Mouse (Mus musculus): Measurements from ENCODE around the gene Itk. TPM values are rescaled to one million over a fixed set of nuclear protein-coding genes. Genes with fewer than 3 reads are reported as not detected.

Itk gene
- polyA plus RNA-seq, 1 experiment from 2014 or later, result 0.17 TPM

DNA sequence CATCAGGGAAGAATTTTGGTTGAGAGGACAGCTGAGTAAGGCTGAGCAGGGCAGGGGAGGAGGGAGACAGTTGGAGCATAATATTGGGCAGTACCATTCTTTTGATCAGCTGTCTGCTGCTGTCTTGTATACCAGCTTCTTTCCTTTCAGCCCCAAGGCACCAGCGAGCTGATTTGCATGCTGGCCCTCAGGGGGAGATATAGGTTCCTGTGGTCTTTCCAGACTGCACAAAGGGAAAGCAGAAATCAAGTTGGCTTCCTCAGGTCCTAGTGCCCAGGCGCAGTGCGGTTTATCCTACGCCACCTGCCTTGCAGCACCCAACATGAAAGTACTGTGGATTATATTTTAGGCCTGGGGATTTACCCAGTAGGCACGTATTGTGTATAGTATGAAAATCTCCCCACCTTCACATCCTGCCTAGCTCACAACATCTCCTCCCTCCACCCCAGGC is 9.6 kb upstream of the Itk start:
- no peaks in the 10 kb centered on the region for H3K79me2 ChIP-seq (ENCODE audit: inconsistent target)
- no peaks in the 10 kb centered on the region for H3K36me3 ChIP-seq (ENCODE audit: inconsistent target)
- WGBS (ENCODE audit: missing documents), result 32% methylated on average over 5 of the region's 5 CpGs
- no peak overlapping the region for H3K4me3 ChIP-seq (ENCODE audit: inconsistent target)
- H3K27ac ChIP-seq, result no peak overlapping the region

DNA sequence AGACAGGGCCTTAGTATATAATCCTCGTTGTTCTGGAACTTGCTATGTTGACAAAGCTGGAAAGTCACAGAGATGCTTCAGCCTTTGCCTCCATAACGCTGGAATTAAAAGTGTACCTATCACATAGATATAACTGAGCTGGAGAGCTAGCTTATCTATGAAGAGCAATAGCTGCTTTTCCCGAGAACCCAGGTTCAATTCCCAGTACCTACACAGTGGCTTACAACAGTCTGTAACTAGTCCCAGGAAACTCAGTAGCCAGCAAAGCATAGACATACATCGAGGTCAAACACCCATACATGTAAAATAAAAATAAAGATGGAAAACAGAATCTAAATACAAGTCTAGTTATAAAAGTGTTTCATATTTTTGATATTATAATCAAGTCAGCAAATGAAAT is 9.2 kb upstream of the Itk start:
- Histone ChIP-seq H3K36me3 (ENCODE audit: inconsistent target) (no peaks in the 10 kb centered on the region), H3K4me3 (ENCODE audit: inconsistent target) (no peak overlapping the region), H3K27ac (no peak overlapping the region), H3K79me2 (ENCODE audit: inconsistent target) (no peaks in the 10 kb centered on the region)
- 84% methylated on average over 4 of the region's 4 CpGs for WGBS (ENCODE audit: missing documents)

DNA sequence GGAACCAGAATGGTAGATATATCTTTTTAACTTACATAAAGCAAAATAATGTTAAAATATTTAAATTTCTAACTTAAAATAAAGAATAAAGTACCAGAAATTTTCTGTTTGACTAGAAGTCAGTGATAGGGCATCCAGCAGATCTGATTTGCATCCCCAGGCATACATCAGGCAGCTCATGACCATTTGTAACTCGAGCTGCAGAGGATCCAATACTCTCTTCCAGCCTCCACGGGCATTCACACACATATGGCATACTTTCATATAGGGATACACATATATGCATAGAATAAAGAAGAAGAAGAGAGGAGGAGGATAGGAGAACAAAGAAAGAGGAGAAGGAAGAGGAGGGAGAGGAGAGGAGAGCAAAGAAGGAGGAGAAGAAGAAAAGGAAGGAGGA is 8.6 kb upstream of the Itk start:
- WGBS (ENCODE audit: missing documents), result 56% methylated on average over 1 of the region's 2 CpGs

DNA sequence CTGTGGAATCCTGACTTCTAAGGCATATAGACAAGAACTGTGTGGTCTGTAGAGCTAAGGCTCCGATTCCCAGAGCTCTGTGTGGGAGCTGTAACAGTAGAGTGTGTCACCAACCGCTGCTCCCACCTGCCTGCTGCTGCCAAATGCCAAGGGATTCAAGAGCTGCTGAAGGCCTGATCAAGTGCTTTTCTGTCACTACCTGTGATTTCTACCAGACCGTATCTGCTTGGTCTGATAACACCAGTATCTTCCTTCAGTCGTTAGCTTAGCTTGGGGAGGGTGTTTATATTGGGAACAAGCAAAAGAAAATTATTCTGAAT is 7.5 kb upstream of the Itk start:
- Histone ChIP-seq H3K4me3 (ENCODE audit: inconsistent target) (no peak overlapping the region), H3K36me3 (ENCODE audit: inconsistent target) (no peaks in the 10 kb centered on the region), H3K27ac (no peak overlapping the region), H3K79me2 (ENCODE audit: inconsistent target) (no peaks in the 10 kb centered on the region)
- WGBS (ENCODE audit: missing documents), result 95% methylated on average over 4 of the region's 4 CpGs

More for the DNA sequence above, 8.6 kb upstream of the Itk start:
- Histone ChIP-seq H3K27ac (no peak overlapping the region), H3K36me3 (ENCODE audit: inconsistent target) (no peaks in the 10 kb centered on the region), H3K79me2 (ENCODE audit: inconsistent target) (no peaks in the 10 kb centered on the region), H3K4me3 (ENCODE audit: inconsistent target) (no peak overlapping the region)

DNA sequence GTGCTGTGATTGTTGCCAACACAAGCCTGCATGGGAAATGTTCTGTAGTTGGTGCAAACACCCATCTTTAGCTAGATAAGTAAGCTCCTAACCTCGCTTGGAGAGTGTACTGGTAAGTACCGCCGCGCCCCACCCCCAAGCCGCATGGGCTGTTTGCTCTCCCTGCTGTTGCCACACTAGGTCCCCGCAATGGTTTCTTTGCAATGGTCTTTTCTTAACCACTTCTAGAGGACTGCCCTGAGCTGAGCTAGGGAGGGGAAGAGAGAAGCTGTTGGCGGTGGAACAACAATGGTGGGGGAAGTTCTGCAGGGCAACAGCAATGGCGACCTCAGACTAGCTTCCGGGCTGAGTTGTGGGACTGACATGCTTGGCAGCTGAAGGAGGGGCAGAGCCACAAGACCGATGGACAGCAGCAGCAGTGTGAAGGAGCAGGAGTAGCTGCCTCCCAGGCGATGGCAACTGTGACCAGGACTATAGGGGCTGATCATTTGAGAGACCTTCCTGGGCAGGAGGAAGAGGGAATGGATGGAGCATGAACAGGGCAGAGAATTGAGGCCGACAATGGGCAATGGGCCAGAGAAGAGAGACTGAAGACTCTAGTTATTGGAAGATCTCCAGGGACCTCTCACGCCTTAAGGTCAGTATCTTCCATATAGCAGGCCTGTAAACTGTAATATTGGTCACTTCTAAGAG is 7.0 kb upstream of the Itk start, which contains the start of gene Fam71b:
Fam71b (plus strand) TSS at position 393 of the 693 bp plus-strand sequence.
- H3K79me2 ChIP-seq (ENCODE audit: inconsistent target), result no peaks in the 10 kb centered on the region
- no peak within 1 kb of the TSS for H3K4me3 ChIP-seq (ENCODE audit: inconsistent target)
- H3K27ac ChIP-seq, result no peak within 1 kb of the TSS
- WGBS (ENCODE audit: missing documents), result 69% methylated on average over 12 of the region's 13 CpGs
- no peaks in the 10 kb centered on the region for H3K36me3 ChIP-seq (ENCODE audit: inconsistent target)

DNA sequence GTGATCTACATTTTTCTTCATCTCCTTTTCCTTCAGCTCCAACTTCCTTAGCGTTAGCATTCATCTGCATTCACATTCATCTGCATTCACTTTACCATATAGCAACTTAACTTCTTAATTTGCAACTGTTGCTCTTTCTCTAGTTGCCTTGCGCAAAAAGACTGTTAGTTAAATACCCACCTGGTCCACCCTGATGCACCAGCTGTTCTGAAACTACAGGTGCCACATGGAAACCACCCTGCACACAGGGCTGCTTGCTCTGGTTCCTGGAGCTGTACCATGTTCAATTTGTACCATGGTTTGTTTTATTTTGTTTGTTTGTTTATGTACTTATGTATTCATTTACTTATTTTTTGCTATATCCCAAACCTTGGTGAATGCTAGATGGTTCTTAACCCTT is 6.4 kb upstream of the Itk start:
- no peaks in the 10 kb centered on the region for H3K79me2 ChIP-seq (ENCODE audit: inconsistent target)
- H3K27ac ChIP-seq, result no peak overlapping the region
- no peaks in the 10 kb centered on the region for H3K36me3 ChIP-seq (ENCODE audit: inconsistent target)
- H3K4me3 ChIP-seq (ENCODE audit: inconsistent target), result no peak overlapping the region
- WGBS (ENCODE audit: missing documents), result 96% methylated on average over 2 of the region's 2 CpGs

DNA sequence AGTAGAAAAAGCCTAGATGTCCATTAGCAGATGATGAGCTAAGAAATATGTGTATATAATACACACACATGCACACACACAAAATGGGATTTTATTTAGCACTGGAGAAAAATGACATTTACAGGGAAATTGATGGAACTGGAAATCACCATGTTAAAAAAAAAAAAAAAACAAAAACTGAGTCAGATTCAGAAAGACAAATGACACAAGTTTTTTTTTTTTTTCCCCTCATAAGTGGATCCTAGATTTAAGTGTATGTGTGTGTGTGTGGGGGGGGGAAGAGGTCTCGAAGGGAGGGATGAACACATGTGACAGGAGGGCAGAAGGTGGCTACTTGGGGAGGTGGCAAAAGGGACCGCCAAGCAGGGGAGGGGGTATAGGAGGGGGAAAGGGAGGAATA is 5.8 kb upstream of the Itk start:
- Histone ChIP-seq H3K4me3 (ENCODE audit: inconsistent target) (no peak overlapping the region), H3K79me2 (ENCODE audit: inconsistent target) (no peaks in the 10 kb centered on the region), H3K27ac (no peak overlapping the region), H3K36me3 (ENCODE audit: inconsistent target) (no peaks in the 10 kb centered on the region)
- WGBS (ENCODE audit: missing documents), result 100% methylated on average over 2 of the region's 2 CpGs

DNA sequence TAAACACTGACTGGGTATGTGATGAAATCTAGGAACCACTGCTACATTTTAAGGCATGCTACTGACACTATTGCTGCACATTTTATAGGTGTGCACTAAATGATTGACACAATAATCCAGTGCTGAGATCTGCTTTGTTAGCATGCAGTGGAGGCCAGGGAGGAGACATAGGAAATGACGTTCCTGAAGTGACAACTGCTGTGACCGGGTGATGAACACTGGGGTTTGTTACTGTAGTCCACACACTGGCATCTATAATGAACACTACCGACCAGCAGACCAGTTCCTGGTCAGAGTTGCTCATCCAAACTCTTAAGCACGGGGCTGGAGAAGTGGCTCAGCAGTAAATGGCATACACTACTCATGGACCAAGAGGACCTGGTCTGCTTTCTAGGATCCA is 4.1 kb upstream of the Itk start:
- no peaks in the 10 kb centered on the region for H3K79me2 ChIP-seq (ENCODE audit: inconsistent target)
- H3K36me3 ChIP-seq (ENCODE audit: inconsistent target), result no peaks in the 10 kb centered on the region
- H3K4me3 ChIP-seq (ENCODE audit: inconsistent target), result no peak overlapping the region
- 97% methylated on average over 4 of the region's 4 CpGs for WGBS (ENCODE audit: missing documents)
- H3K27ac ChIP-seq, result no peak overlapping the region

DNA sequence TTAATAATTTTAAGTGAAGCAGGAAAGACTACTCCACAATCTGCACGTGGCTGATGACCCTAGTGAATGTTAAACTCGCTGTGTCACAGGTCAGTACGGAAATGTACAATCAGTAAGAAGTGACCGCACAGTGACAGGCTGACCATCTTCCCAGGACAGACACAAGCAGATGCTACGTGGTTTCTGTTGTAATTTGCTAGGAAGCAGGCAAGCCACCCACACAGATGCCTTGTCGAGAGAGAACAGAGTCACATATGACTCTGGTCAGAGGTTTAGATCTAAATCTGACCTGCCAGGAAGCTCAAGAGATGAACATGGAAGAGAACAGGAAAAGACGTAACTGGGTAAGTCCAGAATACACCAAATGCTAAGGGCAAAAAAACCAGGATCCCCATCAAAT is 3.6 kb upstream of the Itk start:
- H3K4me3 ChIP-seq (ENCODE audit: inconsistent target), result no peak overlapping the region
- WGBS (ENCODE audit: missing documents), result 76% methylated on average over 7 of the region's 7 CpGs
- no peaks in the 10 kb centered on the region for H3K36me3 ChIP-seq (ENCODE audit: inconsistent target)
- no peak overlapping the region for H3K27ac ChIP-seq
- no peaks in the 10 kb centered on the region for H3K79me2 ChIP-seq (ENCODE audit: inconsistent target)

DNA sequence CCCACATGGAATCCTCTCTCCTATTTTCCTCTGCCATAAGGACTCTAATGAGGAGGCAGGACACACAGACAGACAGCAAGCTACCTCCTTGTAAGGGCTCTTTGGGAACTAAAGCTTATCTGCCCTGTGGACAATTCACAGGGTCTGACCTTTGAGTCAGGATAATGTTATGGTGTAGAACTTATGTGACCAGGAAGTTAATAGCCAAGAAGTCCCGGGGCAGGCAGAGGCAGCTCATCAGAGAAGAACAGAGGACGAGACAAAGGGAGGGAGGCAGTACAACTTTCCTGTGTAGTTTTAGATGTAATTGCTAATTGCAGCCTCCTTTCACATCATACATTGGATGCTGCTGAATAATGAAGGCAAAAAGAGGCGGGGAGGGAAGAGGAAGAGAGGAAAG is 1.3 kb upstream of the Itk start:
- 83% methylated on average over 1 of the region's 3 CpGs for WGBS (ENCODE audit: missing documents)
- H3K27ac ChIP-seq, result no peak overlapping the region

DNA sequence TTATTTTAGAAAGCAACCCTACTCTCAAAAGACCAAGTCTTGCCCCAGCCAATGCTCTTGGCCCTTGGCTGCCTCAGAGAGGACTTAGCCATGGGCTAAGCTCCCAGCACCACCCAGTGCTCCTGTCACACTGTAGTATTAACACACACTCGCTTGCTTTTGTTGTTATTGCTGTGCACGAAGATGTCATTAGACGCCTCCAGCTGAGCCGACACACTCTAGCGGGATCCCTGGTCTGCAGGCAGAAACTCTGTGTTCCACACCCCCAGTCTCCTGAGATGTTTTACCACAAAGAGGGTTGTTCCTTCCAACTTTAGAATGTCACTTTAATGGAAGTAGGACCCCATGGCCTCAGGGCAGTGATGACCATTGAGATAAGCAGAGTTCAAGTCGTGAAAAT is 877 bp downstream of the Itk start:
- Histone ChIP-seq H3K4me3 (ENCODE audit: inconsistent target) (no peak overlapping the region), H3K27ac (no peak overlapping the region), H3K36me3 (ENCODE audit: inconsistent target) (no peaks in the 10 kb centered on the region), H3K79me2 (ENCODE audit: inconsistent target) (no peaks in the 10 kb centered on the region)
- 85% methylated on average over 6 of the region's 6 CpGs for WGBS (ENCODE audit: missing documents)

More for the DNA sequence above, 1.3 kb upstream of the Itk start:
- H3K36me3 ChIP-seq (ENCODE audit: inconsistent target), result no peaks in the 10 kb centered on the region
- H3K79me2 ChIP-seq (ENCODE audit: inconsistent target), result no peaks in the 10 kb centered on the region
- no peak overlapping the region for H3K4me3 ChIP-seq (ENCODE audit: inconsistent target)

DNA sequence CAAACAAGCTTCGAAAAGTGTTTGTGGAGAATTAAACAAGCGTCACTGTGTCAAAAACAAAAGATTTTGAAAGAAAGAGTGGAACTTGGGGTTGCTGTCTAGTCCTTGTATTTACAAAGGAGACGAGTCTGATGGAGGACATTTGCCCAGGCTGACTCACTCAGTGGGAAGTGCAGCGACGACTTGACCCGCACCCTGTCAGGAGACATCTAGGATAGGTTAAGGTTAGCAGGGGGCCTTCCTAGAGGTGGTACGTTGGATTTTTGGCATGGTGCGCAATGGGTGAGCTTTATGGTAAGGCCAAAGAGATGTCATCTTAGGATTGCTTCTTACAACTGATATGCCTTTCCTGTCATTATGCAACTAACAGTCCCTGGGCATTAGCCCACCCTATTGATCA is 2.3 kb downstream of the Itk start:
- no peaks in the 10 kb centered on the region for H3K36me3 ChIP-seq (ENCODE audit: inconsistent target)
- no peaks in the 10 kb centered on the region for H3K79me2 ChIP-seq (ENCODE audit: inconsistent target)
- H3K27ac ChIP-seq, result no peak overlapping the region
- H3K4me3 ChIP-seq (ENCODE audit: inconsistent target), result no peak overlapping the region
- WGBS (ENCODE audit: missing documents), result 98% methylated on average over 8 of the region's 8 CpGs

DNA sequence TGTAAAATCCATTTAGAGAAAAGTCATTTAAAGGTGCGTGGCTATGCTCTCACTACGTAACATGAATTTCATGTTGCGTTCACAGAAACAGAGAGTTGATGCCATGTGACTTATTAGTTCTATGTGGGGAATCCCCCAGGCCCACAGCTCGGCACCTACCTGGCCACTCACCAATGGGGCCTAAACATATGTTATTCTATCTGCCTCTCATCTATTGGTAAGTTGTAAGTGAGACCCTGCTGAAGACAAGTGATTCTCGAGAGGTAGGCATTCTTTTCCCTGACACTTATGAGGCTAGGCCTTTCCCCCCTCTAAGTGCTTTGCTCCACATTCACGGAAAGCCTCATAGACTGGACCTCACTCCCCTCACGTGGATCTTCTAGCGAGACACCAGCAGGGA is 2.8 kb downstream of the Itk start:
- Histone ChIP-seq H3K36me3 (ENCODE audit: inconsistent target) (no peaks in the 10 kb centered on the region), H3K27ac (no peak overlapping the region), H3K79me2 (ENCODE audit: inconsistent target) (no peaks in the 10 kb centered on the region), H3K4me3 (ENCODE audit: inconsistent target) (no peak overlapping the region)
- 95% methylated on average over 8 of the region's 8 CpGs for WGBS (ENCODE audit: missing documents)

DNA sequence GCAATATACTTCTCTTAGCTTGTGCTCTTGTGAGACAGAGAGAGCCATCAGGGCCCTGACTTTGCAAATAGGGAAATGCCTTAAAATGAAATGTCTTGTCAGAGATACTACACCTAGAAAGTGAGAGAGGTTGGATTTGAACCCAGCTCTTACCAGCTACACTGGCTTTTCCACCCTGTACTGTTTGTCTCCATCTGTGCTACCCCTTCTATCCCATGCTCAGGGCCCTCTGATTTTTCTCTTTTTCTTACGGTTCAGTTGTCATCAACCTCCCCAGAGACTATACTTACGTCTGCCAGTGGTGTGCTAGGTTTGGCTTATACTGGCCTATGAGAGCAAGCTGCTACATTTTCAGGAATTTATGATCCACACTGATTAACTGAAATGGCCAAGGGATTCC is 4.4 kb downstream of the Itk start:
- Histone ChIP-seq H3K36me3 (ENCODE audit: inconsistent target) (no peaks in the 10 kb centered on the region), H3K27ac (no peak overlapping the region), H3K4me3 (ENCODE audit: inconsistent target) (no peak overlapping the region), H3K79me2 (ENCODE audit: inconsistent target) (no peaks in the 10 kb centered on the region)
- 96% methylated on average over 2 of the region's 2 CpGs for WGBS (ENCODE audit: missing documents)

DNA sequence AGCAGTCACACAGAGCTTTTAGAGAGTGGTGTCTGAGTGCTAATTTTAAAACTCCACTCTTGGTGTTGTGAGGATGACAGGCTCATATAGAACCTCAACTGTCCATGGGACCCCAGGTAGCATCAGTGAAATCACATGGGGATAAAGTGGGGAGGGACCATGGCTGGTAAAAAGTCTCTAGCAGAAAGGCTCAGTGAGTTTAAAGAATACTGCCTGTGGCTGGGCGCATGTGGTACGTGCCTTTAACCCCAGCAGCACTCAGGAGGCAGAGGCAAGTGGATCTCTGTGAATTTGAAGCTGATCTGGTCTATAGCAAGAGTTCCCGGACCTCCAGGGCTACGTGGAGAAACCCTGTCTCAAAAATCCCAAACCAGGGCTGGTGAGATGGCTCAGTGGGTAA is 6.8 kb downstream of the Itk start:
- Histone ChIP-seq H3K79me2 (ENCODE audit: inconsistent target) (no peaks in the 10 kb centered on the region), H3K36me3 (ENCODE audit: inconsistent target) (no peaks in the 10 kb centered on the region), H3K4me3 (ENCODE audit: inconsistent target) (no peak overlapping the region), H3K27ac (no peak overlapping the region)
- WGBS (ENCODE audit: missing documents), result 98% methylated on average over 4 of the region's 4 CpGs

DNA sequence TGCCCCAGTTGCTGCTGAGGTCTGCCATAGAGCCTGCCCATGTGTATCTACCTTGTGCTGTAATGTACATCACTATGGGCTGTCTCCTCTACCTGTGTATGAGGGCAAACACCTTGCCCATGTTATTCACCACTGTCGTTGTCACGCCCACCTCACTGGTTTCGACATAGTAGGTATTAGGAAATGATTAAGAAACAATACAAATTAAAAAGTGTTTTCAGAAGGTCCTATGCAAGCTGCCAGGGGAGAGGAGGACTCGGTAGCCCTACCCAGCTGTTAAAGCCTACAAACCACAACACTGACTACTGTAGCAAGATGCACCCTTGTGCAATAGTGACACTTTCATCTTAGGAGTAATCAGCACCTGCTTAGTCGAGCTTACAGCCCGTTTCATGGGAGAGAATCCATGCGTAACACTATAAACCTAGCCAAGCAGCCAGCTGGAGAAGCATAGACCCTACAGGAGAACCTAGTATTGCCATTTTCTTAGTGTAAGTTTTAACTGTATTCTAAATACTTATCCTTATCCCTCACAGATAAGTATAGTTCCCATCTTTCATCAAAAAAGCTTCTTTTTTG is 9.1 kb downstream of the Itk start:
- Histone ChIP-seq H3K79me2 (ENCODE audit: inconsistent target) (no peaks in the 10 kb centered on the region), H3K36me3 (ENCODE audit: inconsistent target) (no peaks in the 10 kb centered on the region), H3K4me3 (ENCODE audit: inconsistent target) (no peak overlapping the region), H3K27ac (no peak overlapping the region)
- WGBS (ENCODE audit: missing documents), result 43% methylated on average over 7 of the region's 7 CpGs
